Mouse (Mus musculus) hindbrain, embryonic 15.5 days (tissue): ENCODE results near the gene Plin1. TPM values are rescaled to one million over a fixed set of nuclear protein-coding genes. Genes with fewer than 3 reads are reported as not detected.

ENCODE experiments used
- ATAC-seq: fragments of 200-750 bp; cut with Nextera tagmentation; 2 replicates; pipeline ENCODE4 v1.8.0; 2017; ENCODE audit warnings: low read depth, moderate number of reproducible peaks, moderate TSS enrichment; ENCODE audit not compliant: low FRiP score
- H3K27ac ChIP-seq: fragments of 300-500 bp; sonication (generic); replicated peaks from 2 replicates; pipeline ENCODE4 v1.5.1; 2015; ENCODE audit warnings: mild to moderate bottlenecking, inconsistent platforms
- H3K27me3 ChIP-seq: fragments of 300-500 bp; sonication (generic); 2 replicates; pipeline ENCODE4 v1.6.1; 2015; ENCODE audit warnings: control low read depth, inconsistent platforms
- H3K36me3 ChIP-seq: fragments of 300-500 bp; sonication (generic); 2 replicates; pipeline ENCODE4 v1.6.1; 2015; ENCODE audit warnings: control low read depth, inconsistent platforms
- H3K4me1 ChIP-seq: fragments of 300-500 bp; sonication (generic); replicated peaks from 2 replicates; pipeline ENCODE4 v1.6.1; 2015; ENCODE audit warnings: control low read depth, inconsistent platforms
- H3K4me2 ChIP-seq: fragments of 300-500 bp; sonication (generic); 2 replicates; pipeline ENCODE4 v1.6.1; 2015; ENCODE audit warnings: moderate library complexity, mild to moderate bottlenecking, inconsistent platforms
- H3K4me3 ChIP-seq: fragments of 300-500 bp; sonication (generic); 2 replicates; pipeline ENCODE4 v1.5.1; 2015; ENCODE audit warnings: mild to moderate bottlenecking, inconsistent platforms
- H3K9ac ChIP-seq: fragments of 300-500 bp; sonication (generic); 2 replicates; pipeline ENCODE4 v1.6.1; 2015; ENCODE audit warnings: inconsistent platforms
- H3K9me3 ChIP-seq: fragments of 300-500 bp; sonication (generic); 2 replicates; pipeline ENCODE4 v1.6.1; 2016; ENCODE audit warnings: control low read depth, inconsistent platforms
- WGBS: fragments of 180-500 bp; shearing (Covaris S2); methylation state at CpG from one replicate; pipeline ENCODE4 v1.1.7; 2015; 5-methylcytosine and 5-hydroxymethylcytosine counted together
- polyA plus RNA-seq: library from polyadenylated mRNA; unstranded; fragments of >200 nt; fragmentation: Nextera tagmentation; extraction: Ambion mirVana; gene quantifications from 2 replicates; pipeline ENCODE4 v1.2.1, GENCODE M21; 2015

Plin1 gene
- polyA plus RNA-seq, 1 experiment from 2014 or later: 1.3 TPM

DNA sequence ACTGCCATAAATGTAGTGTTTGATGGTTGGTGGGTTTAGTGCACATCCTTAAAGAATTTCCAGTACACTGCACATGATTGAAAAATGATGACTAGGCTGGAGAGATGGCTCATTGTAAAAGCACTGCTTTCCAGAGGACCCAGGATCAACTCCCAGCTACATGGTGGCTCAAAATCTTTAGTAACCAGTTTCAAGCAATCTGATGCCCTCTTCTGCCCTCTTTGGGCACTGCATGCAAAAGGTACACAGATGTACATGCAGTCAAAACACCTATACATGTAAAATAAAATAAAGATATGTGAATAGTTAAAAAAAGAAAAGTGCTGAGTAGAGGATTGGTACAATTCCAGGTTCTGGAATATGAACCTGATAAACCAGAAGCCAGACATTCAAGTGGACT, 53.5 kb downstream of the Plin1 start:
- Histone ChIP-seq H3K9ac (no peak overlapping the region), H3K27me3 (no peaks in the 10 kb centered on the region), H3K4me3 (no peak overlapping the region), H3K9me3 (no peaks in the 10 kb centered on the region), H3K4me2 (no peak overlapping the region), H3K4me1 (no peaks in the 10 kb centered on the region), H3K27ac (no peak overlapping the region), H3K36me3 (no peaks in the 10 kb centered on the region)
- ATAC-seq: no peak

DNA sequence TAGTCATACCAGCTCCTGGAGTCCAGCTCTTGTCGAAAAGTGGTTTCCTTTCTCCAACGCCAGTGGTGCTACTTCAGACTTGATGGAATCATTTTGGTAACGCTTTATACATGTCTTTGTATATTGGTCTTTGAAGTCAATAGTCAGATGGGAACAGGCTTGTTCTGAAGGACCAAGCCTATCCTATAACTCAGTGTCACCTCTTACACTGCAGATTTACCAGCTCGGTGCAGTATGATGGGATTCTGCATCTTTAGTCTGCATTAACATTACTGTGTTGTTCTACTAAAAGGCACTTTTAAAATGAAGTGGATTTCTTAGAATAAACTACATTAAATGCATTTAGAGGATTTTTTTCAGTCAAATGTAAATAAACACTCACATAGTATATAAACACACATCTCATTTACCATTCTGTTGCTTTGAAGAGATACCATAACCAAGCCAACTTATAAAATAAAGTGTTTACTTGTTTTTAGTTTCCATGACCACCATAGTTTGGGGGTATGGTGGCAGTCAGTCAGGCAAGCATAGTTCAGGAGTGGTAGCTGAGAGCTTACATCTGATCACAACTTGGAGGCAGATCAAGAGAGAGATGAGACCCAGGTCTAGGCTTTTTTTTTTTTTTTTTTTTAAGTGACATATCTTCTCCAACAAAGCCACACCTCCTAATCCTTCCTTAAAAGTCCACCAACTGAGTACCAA, 61.7 kb downstream of the Plin1 start:
- H3K27ac ChIP-seq: no peak overlapping the region
- WGBS: 97% methylated on average over 4 of the region's 4 CpGs
- H3K27me3 ChIP-seq: no peaks in the 10 kb centered on the region
- no peak for ATAC-seq
- no peaks in the 10 kb centered on the region for H3K4me1 ChIP-seq
- no peaks in the 10 kb centered on the region for H3K9me3 ChIP-seq
- H3K4me3 ChIP-seq: no peak overlapping the region
- H3K9ac ChIP-seq: no peak overlapping the region
- H3K4me2 ChIP-seq: no peak overlapping the region
- no peaks in the 10 kb centered on the region for H3K36me3 ChIP-seq

Other genes starting within 250 kb of the Plin1 start
- 4.0 and 5.1 TPM in 2 replicates for gene Rhcg, start 115.2 kb downstream of the Plin1 start, polyA plus RNA-seq
- gene Ticrr, start 72.7 kb downstream of the Plin1 start, polyA plus RNA-seq: 2.5 and 3.1 TPM in 2 replicates
- 2.1 TPM in 2 replicates for gene Kif7, start 17.2 kb downstream of the Plin1 start, polyA plus RNA-seq
- gene Pex11a, start 10.2 kb upstream of the Plin1 start, polyA plus RNA-seq: 12.6 and 13.1 TPM in 2 replicates
- 0.35 and 0.69 TPM in 2 replicates for gene Wdr93, start 10.3 kb upstream of the Plin1 start, polyA plus RNA-seq
- gene Mesp1, start 60.9 kb upstream of the Plin1 start, polyA plus RNA-seq: 0.19 TPM in 1 of 2 replicates, not detected in the other
- gene Mesp2, start 77.8 kb upstream of the Plin1 start, polyA plus RNA-seq: 1.1 and 1.3 TPM in 2 replicates
- gene Anpep, start 128.2 kb upstream of the Plin1 start, polyA plus RNA-seq: 3.3 and 4.2 TPM in 2 replicates
- 42.0 and 43.4 TPM in 2 replicates for gene Ap3s2, start 187.7 kb upstream of the Plin1 start, polyA plus RNA-seq
- 18.9 and 19.2 TPM in 2 replicates for gene Arpin, start 202.5 kb upstream of the Plin1 start, polyA plus RNA-seq